Mouse (Mus musculus) liver, embryonic 14.5 days (tissue): Measurements from ENCODE around the gene Gm37240.

Source experiments
- CTCF ChIP-seq: IDR thresholded peaks from 2 replicates; pipeline ENCODE4 v1.5.1; 2016; ENCODE audit warnings: antibody characterized with exemption, low read depth, control low read depth
- EP300 ChIP-seq: IDR thresholded peaks from 2 replicates; pipeline ENCODE4 v1.6.1; 2016; ENCODE audit warnings: antibody characterized with exemption, low read depth

DNA sequence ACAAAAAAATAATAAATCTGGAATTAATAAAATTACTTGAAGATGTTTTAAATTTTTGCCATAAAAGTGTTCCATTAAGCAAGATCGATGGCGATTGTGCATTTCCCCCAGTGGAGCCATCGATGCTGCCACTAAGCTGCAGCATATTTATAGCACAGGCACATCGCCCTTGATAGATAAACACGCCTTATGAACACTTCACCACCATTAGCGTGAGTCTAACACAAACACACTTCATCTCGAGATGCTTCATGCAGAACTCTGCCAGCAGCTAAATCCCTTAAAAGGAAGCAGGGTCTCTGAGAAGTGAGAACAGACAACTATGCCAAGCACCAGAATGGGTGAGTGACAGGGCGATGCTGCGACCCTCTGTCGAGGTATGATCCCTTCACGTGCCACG, 220.6 kb downstream of the Gm37240 start:
- no peak for TF ChIP-seq CTCF
- TF ChIP-seq EP300, result no peak
